Mouse (Mus musculus) kidney, embryonic 16.5 days (tissue): ENCODE measurements around the gene Nr2c2ap. TPM values are rescaled to one million over a fixed set of nuclear protein-coding genes. Genes with fewer than 3 reads are reported as not detected.

Experiments
- ATAC-seq: fragments of 200-750 bp; cut with Nextera tagmentation; 2 replicates; pipeline ENCODE4 v1.8.0; 2017; ENCODE audit warnings: moderate TSS enrichment; ENCODE audit not compliant: low FRiP score, low TSS enrichment
- H3K27ac ChIP-seq: fragments of 300-500 bp; sonication (generic); 2 replicates; pipeline ENCODE4 v1.5.1; 2014; ENCODE audit warnings: low read length
- H3K27me3 ChIP-seq: fragments of 300-500 bp; sonication (generic); 2 replicates; pipeline ENCODE4 v1.6.1; 2014; ENCODE audit warnings: low read length, control low read depth, mixed read lengths; ENCODE audit not compliant: insufficient read depth
- H3K36me3 ChIP-seq: fragments of 300-500 bp; sonication (generic); 2 replicates; pipeline ENCODE4 v1.6.1; 2014; ENCODE audit warnings: low read length, control low read depth, mixed read lengths; ENCODE audit not compliant: insufficient read depth
- H3K4me1 ChIP-seq: fragments of 300-500 bp; sonication (generic); 2 replicates; pipeline ENCODE4 v1.6.1; 2014; ENCODE audit warnings: low read length, control low read depth, mixed read lengths; ENCODE audit not compliant: insufficient read depth
- H3K4me2 ChIP-seq: fragments of 300-500 bp; sonication (generic); replicated peaks from 2 replicates; pipeline ENCODE4 v1.6.1; 2014; ENCODE audit warnings: low read depth, low read length
- H3K4me3 ChIP-seq: fragments of 300-500 bp; sonication (generic); 2 replicates; pipeline ENCODE4 v1.5.1; 2014; ENCODE audit warnings: mild to moderate bottlenecking, low read length
- H3K9ac ChIP-seq: fragments of 300-500 bp; sonication (generic); replicated peaks from 2 replicates; pipeline ENCODE4 v1.6.1; 2014; ENCODE audit warnings: low read length
- H3K9me3 ChIP-seq: fragments of 300-500 bp; sonication (generic); 2 replicates; pipeline ENCODE4 v1.6.1; 2016; ENCODE audit warnings: low read length, control low read depth
- WGBS: fragments of 180-500 bp; shearing (Covaris S2); extraction: QIAGEN DNeasy Blood & Tissue Kit; methylation state at CpG from one replicate; pipeline ENCODE4 v1.1.7; 2014; 5-methylcytosine and 5-hydroxymethylcytosine counted together
- polyA plus RNA-seq: library from polyadenylated mRNA; unstranded; fragments of >200 nt; fragmentation: Nextera tagmentation; extraction: Ambion mirVana; gene quantifications from 2 replicates; pipeline ENCODE4 v1.2.1, GENCODE M21; 2015

Gene Nr2c2ap
- 32.2 and 35.2 TPM in 2 replicates for polyA plus RNA-seq

GRCm38 (mm10) chr8:70131166-70131883 lies at the start of gene Nr2c2ap:
TSS of gene Nr2c2ap (plus strand) at chr8:70131333.
- H3K27me3 ChIP-seq = no peaks in the 10 kb centered on the region
- H3K27ac ChIP-seq = no peak within 1 kb of the TSS
- peak within 1 kb of the TSS; percentile 64 for H3K9ac ChIP-seq
- H3K4me2 ChIP-seq = peak within 1 kb of the TSS; percentile 70
- 3% methylated on average over 37 of the region's 37 CpGs for WGBS
- H3K4me3 ChIP-seq = peak within 1 kb of the TSS; percentile 66
- H3K36me3 ChIP-seq = peaks cover 33% of the 10 kb centered on the region
- H3K9me3 ChIP-seq = no peaks in the 10 kb centered on the region
- peak; percentile 90 for ATAC-seq
- H3K4me1 ChIP-seq = peaks cover 11% of the 10 kb centered on the region

GRCm38 (mm10) chr8:70081976-70082375 lies 49.2 kb upstream of the Nr2c2ap start:
- peaks cover 9% of the 10 kb centered on the region for H3K4me1 ChIP-seq
- no peak overlapping the region for H3K27ac ChIP-seq
- ATAC-seq = no peak
- H3K27me3 ChIP-seq = peaks cover 53% of the 10 kb centered on the region
- H3K9ac ChIP-seq = no peak overlapping the region
- H3K9me3 ChIP-seq = no peaks in the 10 kb centered on the region
- no peak overlapping the region for H3K4me2 ChIP-seq
- no peaks in the 10 kb centered on the region for H3K36me3 ChIP-seq
- 84% methylated on average over 2 of the region's 2 CpGs for WGBS
- no peak overlapping the region for H3K4me3 ChIP-seq

- Histone ChIP-seq H3K36me3 (no peaks in the 10 kb centered on the region), H3K4me2 (peak within 1 kb of the TSS; percentile 66), H3K27me3 (peaks cover 66% of the 10 kb centered on the region), H3K9ac (peak within 1 kb of the TSS; percentile 9; the same call in 1 of the 2 replicates), H3K27ac (no peak within 1 kb of the TSS), H3K4me3 (peak within 1 kb of the TSS; percentile 46), H3K9me3 (no peaks in the 10 kb centered on the region), H3K4me1 (peaks cover 12% of the 10 kb centered on the region)
- 1% methylated on average over 26 of the region's 26 CpGs for WGBS
- ATAC-seq = 0 out of 2 replicates have a peak, but pooled peaks have one; percentile 47
Measured at GRCm38 (mm10) chr8:70083285-70083684, 47.8 kb upstream of the Nr2c2ap start, which contains the start of gene Hapln4. TSS of gene Hapln4 (plus strand) at chr8:70083457.

- 2% methylated on average over 65 of the region's 71 CpGs for WGBS
- peak overlapping the region; percentile 46 for H3K4me3 ChIP-seq
- peak; percentile 17; the same call in 1 of the 2 replicates for ATAC-seq
- H3K27ac ChIP-seq = no peak overlapping the region
- no peaks in the 10 kb centered on the region for H3K36me3 ChIP-seq
- H3K9me3 ChIP-seq = no peaks in the 10 kb centered on the region
- peak overlapping the region; percentile 66 for H3K4me2 ChIP-seq
- peak overlapping the region; percentile 9; the same call in 1 of the 2 replicates for H3K9ac ChIP-seq
- peaks cover 78% of the 10 kb centered on the region for H3K27me3 ChIP-seq
- peaks cover 12% of the 10 kb centered on the region for H3K4me1 ChIP-seq
Measured at GRCm38 (mm10) chr8:70084191-70085065, 46.7 kb upstream of the Nr2c2ap start.

GRCm38 (mm10) chr8:70086151-70086550 lies 45.0 kb upstream of the Nr2c2ap start:
- H3K4me3 ChIP-seq = no peak overlapping the region
- no peak overlapping the region for H3K9ac ChIP-seq
- no peak overlapping the region for H3K4me2 ChIP-seq
- 41% methylated on average over 1 of the region's 1 CpGs for whole genome bisulfite sequencing
- H3K27ac ChIP-seq = no peak overlapping the region
- no peaks in the 10 kb centered on the region for H3K36me3 ChIP-seq
- H3K27me3 ChIP-seq = peaks cover 92% of the 10 kb centered on the region
- no peak for ATAC-seq
- peaks cover 12% of the 10 kb centered on the region for H3K4me1 ChIP-seq
- no peaks in the 10 kb centered on the region for H3K9me3 ChIP-seq

GRCm38 (mm10) chr8:70087237-70087636 lies 43.9 kb upstream of the Nr2c2ap start:
- Histone ChIP-seq H3K4me3 (no peak overlapping the region), H3K9me3 (no peaks in the 10 kb centered on the region), H3K4me1 (peaks cover 12% of the 10 kb centered on the region), H3K36me3 (no peaks in the 10 kb centered on the region), H3K27ac (no peak overlapping the region), H3K4me2 (no peak overlapping the region), H3K9ac (no peak overlapping the region), H3K27me3 (peaks cover 87% of the 10 kb centered on the region)
- 7% methylated on average over 7 of the region's 7 CpGs for WGBS
- ATAC-seq = peak; percentile 28; the same call in 1 of the 2 replicates

GRCm38 (mm10) chr8:70087836-70088650 lies 43.1 kb upstream of the Nr2c2ap start:
- H3K9ac ChIP-seq = peak overlapping the region; percentile 34
- H3K36me3 ChIP-seq = no peaks in the 10 kb centered on the region
- H3K4me3 ChIP-seq = peak overlapping the region; percentile 38
- H3K9me3 ChIP-seq = no peaks in the 10 kb centered on the region
- H3K4me1 ChIP-seq = peaks cover 12% of the 10 kb centered on the region
- H3K27me3 ChIP-seq = peaks cover 79% of the 10 kb centered on the region
- WGBS = 4% methylated on average over 56 of the region's 56 CpGs
- H3K27ac ChIP-seq = no peak overlapping the region
- peak; percentile 52 for ATAC-seq
- H3K4me2 ChIP-seq = peak overlapping the region; percentile 51

GRCm38 (mm10) chr8:70089296-70089960 lies 41.7 kb upstream of the Nr2c2ap start:
- Histone ChIP-seq H3K4me2 (no peak overlapping the region), H3K27ac (no peak overlapping the region), H3K27me3 (peaks cover 67% of the 10 kb centered on the region), H3K4me3 (no peak overlapping the region), H3K36me3 (no peaks in the 10 kb centered on the region), H3K9me3 (no peaks in the 10 kb centered on the region), H3K4me1 (0 out of 2 replicates have a peak, but pooled peaks cover 4% of the 10 kb centered on the region), H3K9ac (no peak overlapping the region)
- no peak for ATAC-seq
- 61% methylated on average over 9 of the region's 9 CpGs for WGBS

GRCm38 (mm10) chr8:70092786-70093185 lies 38.3 kb upstream of the Nr2c2ap start:
- 52% methylated on average over 8 of the region's 8 CpGs for WGBS
- no peak overlapping the region for H3K9ac ChIP-seq
- no peak for ATAC-seq

More at GRCm38 (mm10) chr8:70092786-70093185, 38.3 kb upstream of the Nr2c2ap start:
- H3K4me2 ChIP-seq = no peak overlapping the region
- H3K4me1 ChIP-seq = 0 out of 2 replicates have a peak, but pooled peaks cover 4% of the 10 kb centered on the region
- H3K9me3 ChIP-seq = no peaks in the 10 kb centered on the region
- peaks cover 34% of the 10 kb centered on the region for H3K27me3 ChIP-seq
- no peak overlapping the region for H3K27ac ChIP-seq
- no peaks in the 10 kb centered on the region for H3K36me3 ChIP-seq
- H3K4me3 ChIP-seq = no peak overlapping the region
